Mouse (Mus musculus): ENCODE data around the gene Olfr345. TPM values are rescaled to one million over a fixed set of nuclear protein-coding genes. Genes with fewer than 3 reads are reported as not detected.

The Olfr345 gene
- not detected for polyA plus RNA-seq (2017; shearing (Covaris generic))

DNA sequence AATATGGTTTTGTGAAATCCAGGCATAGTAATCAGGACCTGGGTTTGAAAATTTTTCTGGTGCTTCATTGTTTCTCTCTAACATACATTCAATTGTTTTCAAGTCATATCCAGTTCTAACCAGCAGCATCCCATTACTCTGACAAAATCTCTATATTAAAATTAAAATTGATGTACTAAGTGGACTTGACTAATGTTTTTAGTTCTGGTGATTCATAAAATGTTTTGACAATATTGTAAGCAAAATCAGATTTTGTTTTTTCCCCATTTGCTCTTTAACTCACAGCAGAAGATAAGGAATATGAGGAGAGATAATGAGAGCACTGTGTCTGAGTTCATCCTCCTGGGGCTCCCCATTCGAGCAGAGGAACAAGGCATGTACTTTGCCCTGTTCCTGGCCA lies at the start of gene Olfr345:
Gene Olfr345, plus strand, starts transcription at position 301 of the 400 bp plus-strand sequence.
- no peak for ATAC-seq

GRCm38 (mm10) chr2:36685488-36685887 lies 45.6 kb downstream of the Olfr345 start, which contains the start of gene Olfr346:
Gene Olfr346, plus strand, starts transcription at chr2:36685788.
- no peak for ATAC-seq

Other genes starting within 250 kb of the Olfr345 start
- not detected for gene Olfr339, start 221.1 kb upstream of the Olfr345 start, polyA plus RNA-seq (2017; shearing (Covaris generic))
- not detected for gene Olfr340, start 187.5 kb upstream of the Olfr345 start, polyA plus RNA-seq (2017; shearing (Covaris generic))
- under 1 TPM in 1 of 2 experiments, not detected in 1; 0.11 TPM for gene Olfr341, start 157.6 kb upstream of the Olfr345 start, polyA plus RNA-seq (2017; shearing (Covaris generic))
- gene Olfr342, start 115.0 kb upstream of the Olfr345 start, polyA plus RNA-seq (2017; shearing (Covaris generic)): not detected
- under 1 TPM in 1 of 2 experiments, not detected in 1; 0.08 TPM for gene Olfr344, start 73.4 kb upstream of the Olfr345 start, polyA plus RNA-seq (2017; shearing (Covaris generic))
- gene Olfr346, start 45.7 kb downstream of the Olfr345 start, polyA plus RNA-seq (2017; shearing (Covaris generic)): not detected
- not detected for gene Olfr347, start 91.9 kb downstream of the Olfr345 start, polyA plus RNA-seq (2017; shearing (Covaris generic))
- not detected for gene Olfr348, start 144.2 kb downstream of the Olfr345 start, polyA plus RNA-seq (2017; shearing (Covaris generic))
- not detected for gene Olfr50, start 150.5 kb downstream of the Olfr345 start, polyA plus RNA-seq (2017; shearing (Covaris generic))
- gene Olfr3, start 177.0 kb downstream of the Olfr345 start, polyA plus RNA-seq (2017; shearing (Covaris generic)): not detected
- gene Olfr350, start 206.3 kb downstream of the Olfr345 start, polyA plus RNA-seq (2017; shearing (Covaris generic)): not detected
- not detected for gene Olfr351, start 222.6 kb downstream of the Olfr345 start, polyA plus RNA-seq (2017; shearing (Covaris generic))
- not detected for gene Olfr352, start 228.4 kb downstream of the Olfr345 start, polyA plus RNA-seq (2017; shearing (Covaris generic))